Mouse (Mus musculus) heart, adult 9 months (tissue): ENCODE data around the gene Acot13.
"Not testable (repeated sequence)": the region's sequence is repeated elsewhere in the genome, so short reads cannot be mapped to it uniquely, and the experiment has no call there.

ENCODE experiments used
- DNase-seq, 2 experiments: peaks; one replicate each; pipeline ENCODE4 v3.0.0; 2022; ENCODE audit warnings: low spot score in 2 of 2

Acot13 gene

DNA sequence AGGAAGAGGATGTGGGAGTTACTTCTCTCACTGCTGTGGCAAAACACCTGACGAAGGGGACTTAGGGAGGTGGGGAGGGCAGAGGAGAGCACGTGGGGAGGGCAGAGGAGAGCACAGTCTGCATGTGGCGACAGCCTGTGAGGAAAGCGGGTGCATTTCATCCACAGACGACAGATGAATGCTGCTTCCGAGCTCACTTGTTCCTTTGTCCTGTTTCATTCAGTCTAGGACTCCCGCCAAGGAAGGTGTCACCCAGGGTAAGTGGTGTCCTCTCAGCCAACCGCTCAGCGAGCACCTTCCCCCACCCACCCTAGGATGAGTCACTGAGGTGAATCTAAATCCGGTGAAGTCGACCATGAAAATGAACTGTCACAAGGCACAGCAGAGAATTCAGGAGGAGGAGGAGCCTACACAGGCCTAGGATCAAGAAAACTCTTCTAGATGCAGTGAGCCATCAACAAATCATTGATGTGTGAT is 45.3 kb downstream of the Acot13 start:
- DNase-seq, result peak; percentile 33 to 39

DNA sequence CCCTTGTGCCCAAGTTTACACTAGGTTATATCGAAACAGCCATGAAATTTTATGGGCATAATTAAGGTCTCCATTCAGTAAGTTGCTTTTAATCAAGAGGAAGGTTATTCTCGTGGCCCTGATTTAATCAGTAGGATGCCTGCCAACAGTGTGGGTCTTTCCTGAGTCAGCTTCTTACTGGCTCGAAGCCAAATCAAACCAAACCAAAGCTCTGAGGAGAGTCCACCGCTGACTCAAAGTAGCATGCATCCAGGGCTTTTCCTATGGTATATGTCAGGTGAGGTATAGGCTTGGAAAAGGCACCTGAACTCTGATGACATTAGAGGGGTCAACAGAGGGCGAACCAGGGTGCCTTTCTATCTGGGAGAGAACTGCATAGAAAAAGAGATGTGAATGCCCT is 49.4 kb downstream of the Acot13 start:
- no peak for DNase-seq

DNA sequence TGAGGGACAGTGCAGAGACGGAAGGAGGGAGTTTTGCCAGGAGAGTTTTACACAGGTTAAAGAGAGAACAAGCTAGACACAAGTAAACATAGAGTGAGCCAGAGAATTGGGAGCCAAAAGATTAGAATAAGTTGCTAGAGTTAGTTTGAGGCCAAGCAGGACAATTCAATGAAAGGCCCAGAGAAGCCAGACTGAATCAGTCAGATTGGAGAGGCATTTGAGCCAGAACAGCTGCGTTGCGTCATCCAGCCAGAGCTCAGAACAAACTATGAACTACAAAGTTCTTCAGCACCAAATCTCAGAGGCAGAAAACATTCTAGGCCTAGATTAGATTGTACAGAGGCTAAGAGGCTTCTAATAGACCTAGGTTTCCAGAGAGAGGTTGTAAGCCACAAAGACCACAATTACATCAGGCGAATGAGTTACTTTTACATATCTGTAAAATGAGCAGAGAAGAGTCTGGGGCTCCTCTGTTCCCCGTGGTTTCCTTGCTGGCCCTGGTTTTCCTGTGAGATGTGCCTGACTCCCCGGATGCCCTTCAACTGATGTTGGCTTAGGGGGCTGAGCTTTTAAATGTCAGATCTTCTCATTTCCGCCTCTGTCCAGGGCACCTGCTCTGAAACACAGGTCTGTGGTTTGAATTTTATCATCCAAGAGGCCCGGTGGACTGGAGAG is 52.5 kb downstream of the Acot13 start:
- no peak for DNase-seq

DNA sequence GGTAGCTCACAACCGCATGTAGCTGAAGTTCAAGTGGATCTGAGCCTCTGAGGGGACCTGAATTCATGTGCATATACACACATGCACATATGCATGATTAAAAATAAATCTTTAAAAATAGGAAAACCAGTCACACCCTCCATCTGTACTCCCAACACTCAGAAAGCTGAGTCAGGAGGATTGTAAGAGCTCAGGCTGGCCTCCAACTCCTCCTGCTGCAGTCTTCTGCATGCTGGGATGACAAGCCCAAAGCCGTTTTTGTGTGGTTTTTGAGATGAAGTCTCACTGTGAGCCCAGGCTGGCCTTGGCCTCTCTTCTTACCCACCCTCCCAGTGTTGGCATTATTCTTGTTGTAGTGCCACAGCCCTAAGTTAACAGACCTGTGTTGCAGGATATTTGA is 53.3 kb downstream of the Acot13 start:
- DNase-seq, result no peak

DNA sequence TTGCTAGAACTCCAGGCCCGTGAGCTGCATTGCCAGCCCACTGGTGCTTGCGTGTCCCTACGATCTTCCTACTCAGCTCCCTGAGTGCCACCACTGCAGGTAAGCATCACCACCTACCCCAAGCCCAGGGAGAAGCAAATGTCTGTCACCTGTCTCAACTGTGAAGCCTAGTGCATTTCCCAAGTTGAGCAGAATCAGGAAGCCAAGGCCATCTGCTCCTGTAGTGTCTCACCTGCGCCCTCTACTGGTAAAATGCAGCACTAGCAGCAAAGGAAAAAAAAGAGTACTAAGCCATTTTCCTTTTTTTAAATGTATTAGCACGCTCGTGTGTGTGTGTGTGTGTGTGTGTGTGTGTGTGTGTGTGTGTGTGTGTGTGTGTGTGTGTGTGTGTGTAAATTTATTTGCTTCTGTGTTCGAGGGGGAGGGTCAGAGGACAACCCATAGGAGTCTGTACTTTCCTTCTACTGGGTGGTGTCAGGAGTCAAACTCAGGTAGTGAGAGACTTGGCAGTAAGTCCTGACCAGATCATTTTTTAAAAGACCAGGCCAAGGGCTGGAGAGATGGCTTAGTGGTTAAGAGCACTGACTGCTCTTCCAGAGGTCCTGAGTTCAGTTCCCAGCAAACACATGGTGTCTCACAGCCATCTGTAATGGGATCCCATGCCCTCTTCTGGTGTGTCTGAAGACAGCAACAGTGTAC is 55.0 kb downstream of the Acot13 start:
- DNase-seq, result peak; percentile 33 to 47

DNA sequence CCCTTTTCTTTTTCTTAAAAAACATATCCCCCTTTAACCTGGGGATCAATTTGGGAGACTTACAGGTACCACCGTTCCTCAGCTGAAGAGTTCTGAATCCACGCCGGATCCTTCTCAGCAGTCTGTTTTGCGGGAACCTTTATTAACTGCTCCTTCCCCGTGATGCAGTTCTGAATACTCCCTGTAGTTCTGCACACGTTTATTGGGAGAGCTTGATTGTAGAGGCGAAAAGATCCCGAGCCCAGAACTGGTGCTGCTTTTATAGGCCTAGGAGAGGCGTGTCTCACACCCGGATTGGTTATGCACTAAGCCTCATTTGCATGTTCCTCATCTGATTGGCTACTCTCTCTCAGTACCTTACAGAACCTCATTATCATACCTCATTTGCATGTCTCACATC is 59.9 kb downstream of the Acot13 start:
- DNase-seq, result not testable (repeated sequence)
